23 mouse cellular contexts compared by ENCODE assay signal in genomic region chr5:73486451-73486850, GRCm38 (mm10).
"Had no signal": no experiment of that assay in that cellular context is flagged by ENCODE, and none has a peak within 500 bp of the region (broad histone marks: within the 10 kb centered on the region; RNA-seq: fewer than 3 reads in every experiment).

No protein-coding gene starts in this region.

- H3K4me1 ChIP-seq: limb, embryonic 12.5 days; stomach, embryonic 15.5 days had no signal

- ATAC-seq: liver, postnatal 0 days; lung, postnatal 0 days; midbrain, embryonic 13.5 days had no signal

- H3K36me3 ChIP-seq: limb, embryonic 12.5 days; limb, embryonic 15.5 days; midbrain, embryonic 10.5 days; midbrain, embryonic 13.5 days; neural tube, embryonic 12.5 days; neural tube, embryonic 15.5 days; stomach, embryonic 15.5 days had no signal

- H3K9me3 ChIP-seq: limb, embryonic 12.5 days; limb, embryonic 15.5 days; megakaryocyte, embryonic 14.5 days; midbrain, embryonic 10.5 days; midbrain, embryonic 13.5 days; neural tube, embryonic 12.5 days; neural tube, embryonic 15.5 days; stomach, embryonic 15.5 days had no signal

- H3K9ac ChIP-seq: limb, embryonic 12.5 days; limb, embryonic 15.5 days; liver, embryonic 14.5 days; liver, postnatal 0 days; lung, embryonic 14.5 days; midbrain, embryonic 13.5 days; neural tube, embryonic 12.5 days; neural tube, embryonic 15.5 days; stomach, embryonic 15.5 days had no signal

- H3K27ac ChIP-seq: kidney, postnatal 0 days; layer of hippocampus, adult 2 months; limb, embryonic 12.5 days; limb, embryonic 15.5 days; liver, embryonic 14.5 days; midbrain, embryonic 10.5 days; midbrain, embryonic 13.5 days; neural tube, embryonic 12.5 days; neural tube, embryonic 15.5 days; stomach, embryonic 15.5 days had no signal

- H3K27me3 ChIP-seq: limb, embryonic 12.5 days; limb, embryonic 15.5 days; midbrain, embryonic 13.5 days; neural tube, embryonic 12.5 days; neural tube, embryonic 15.5 days; stomach, embryonic 15.5 days had no signal

- DNase-seq: kidney, postnatal 25 days; layer of hippocampus, adult 9-11 months; left cerebral cortex, postnatal 4 days; liver, postnatal 0 days; lung, embryonic 14.5 days; lung, postnatal 36 days; right cerebral cortex, adult 18-20 months; right cerebral cortex, postnatal 14 days; right cerebral cortex, postnatal 4 days; thymus, postnatal 25 days had no signal

- H3K4me2 ChIP-seq: limb, embryonic 12.5 days; limb, embryonic 15.5 days; liver, embryonic 11.5 days; lung, embryonic 14.5 days; midbrain, embryonic 13.5 days; neural tube, embryonic 12.5 days; neural tube, embryonic 15.5 days; stomach, embryonic 15.5 days had no signal

- H3K4me3 ChIP-seq: layer of hippocampus, adult 2 months; limb, embryonic 12.5 days; limb, embryonic 15.5 days; megakaryocyte, embryonic 14.5 days; midbrain, embryonic 10.5 days; midbrain, embryonic 13.5 days; neural tube, embryonic 12.5 days; neural tube, embryonic 15.5 days; stomach, embryonic 15.5 days had no signal
